Mouse (Mus musculus): ENCODE measurements around the gene Foxp1. TPM values are rescaled to one million over a fixed set of nuclear protein-coding genes. Genes with fewer than 3 reads are reported as not detected.
A peak's percentile ranks its signal among the peaks of the same experiment; 100 is the strongest.

Gene Foxp1
- polyA plus RNA-seq (2014; fragmentation: Nextera tagmentation; extraction: Ambion mirVana) = 81.5 and 91.9 TPM in 2 replicates

- Histone ChIP-seq H3K36me3 (ENCODE audit: control insufficient read depth, insufficient read depth, low read length) (no peaks in the 10 kb centered on the region), H3K9me3 (ENCODE audit: control insufficient read depth, low read length) (no peaks in the 10 kb centered on the region), H3K4me2 (replicated peaks; ENCODE audit: low read depth, low read length) (peak within 1 kb of the TSS; percentile 97), H3K4me3 (ENCODE audit: low read depth, low read length) (peak within 1 kb of the TSS; percentile 82), H3K4me1 (replicated peaks; ENCODE audit: control insufficient read depth, insufficient read depth, low read length) (0 out of 2 replicates have a peak, but pooled peaks cover 3% of the 10 kb centered on the region), H3K9ac (ENCODE audit: low read depth, low read length) (peak within 1 kb of the TSS; percentile 93), H3K27ac (ENCODE audit: low read depth, low read length) (peak within 1 kb of the TSS; percentile 96), H3K27me3 (ENCODE audit: control insufficient read depth, insufficient read depth, low read length) (no peaks in the 10 kb centered on the region)
- ATAC-seq (ENCODE audit: low FRiP score) (peak; percentile 66), DNase-seq (ENCODE audit: low spot score) (peak; percentile 88)
- under 1% methylated on average over 68 of the region's 72 CpGs for WGBS
Measured at GRCm38 (mm10) chr6:99522359-99523108, at the start of gene Foxp1. Gene Foxp1 (minus strand): TSS chr6:99522721.

GRCm38 (mm10) chr6:99572071-99572470, 49.5 kb upstream of the Foxp1 start:
- WGBS = 74% methylated on average over 5 of the region's 5 CpGs

GRCm38 (mm10) chr6:99566921-99567320, 44.4 kb upstream of the Foxp1 start:
- H3K9me3 ChIP-seq (ENCODE audit: control insufficient read depth, low read length) = no peaks in the 10 kb centered on the region
- DNase-seq (ENCODE audit: low spot score) (no peak), ATAC-seq (ENCODE audit: low FRiP score) (no peak)
- H3K27me3 ChIP-seq (ENCODE audit: control insufficient read depth, insufficient read depth, low read length) = no peaks in the 10 kb centered on the region
- H3K4me3 ChIP-seq (ENCODE audit: low read depth, low read length) = no peak overlapping the region
- H3K27ac ChIP-seq (ENCODE audit: low read depth, low read length) = no peak overlapping the region
- 70% methylated on average over 8 of the region's 8 CpGs for WGBS
- H3K36me3 ChIP-seq (ENCODE audit: control insufficient read depth, insufficient read depth, low read length) = no peaks in the 10 kb centered on the region
- no peak overlapping the region for H3K9ac ChIP-seq (ENCODE audit: low read depth, low read length)
- H3K4me2 ChIP-seq (replicated peaks; ENCODE audit: low read depth, low read length) = no peak overlapping the region
- H3K4me1 ChIP-seq (replicated peaks; ENCODE audit: control insufficient read depth, insufficient read depth, low read length) = no peaks in the 10 kb centered on the region

More at GRCm38 (mm10) chr6:99572071-99572470, 49.5 kb upstream of the Foxp1 start:
- no peak overlapping the region for H3K4me3 ChIP-seq (ENCODE audit: low read depth, low read length)
- H3K27me3 ChIP-seq (ENCODE audit: control insufficient read depth, insufficient read depth, low read length) = no peaks in the 10 kb centered on the region
- ATAC-seq (ENCODE audit: low FRiP score) (no peak), DNase-seq (ENCODE audit: low spot score) (no peak)
- no peaks in the 10 kb centered on the region for H3K9me3 ChIP-seq (ENCODE audit: control insufficient read depth, low read length)
- H3K4me2 ChIP-seq (replicated peaks; ENCODE audit: low read depth, low read length) = no peak overlapping the region
- no peak overlapping the region for H3K9ac ChIP-seq (ENCODE audit: low read depth, low read length)
- H3K27ac ChIP-seq (ENCODE audit: low read depth, low read length) = no peak overlapping the region
- H3K4me1 ChIP-seq (replicated peaks; ENCODE audit: control insufficient read depth, insufficient read depth, low read length) = no peaks in the 10 kb centered on the region
- no peaks in the 10 kb centered on the region for H3K36me3 ChIP-seq (ENCODE audit: control insufficient read depth, insufficient read depth, low read length)

- Histone ChIP-seq H3K27me3 (ENCODE audit: control insufficient read depth, insufficient read depth, low read length) (no peaks in the 10 kb centered on the region), H3K4me1 (replicated peaks; ENCODE audit: control insufficient read depth, insufficient read depth, low read length) (no peaks in the 10 kb centered on the region), H3K4me2 (replicated peaks; ENCODE audit: low read depth, low read length) (no peak overlapping the region), H3K27ac (ENCODE audit: low read depth, low read length) (no peak overlapping the region), H3K9me3 (ENCODE audit: control insufficient read depth, low read length) (no peaks in the 10 kb centered on the region), H3K4me3 (ENCODE audit: low read depth, low read length) (no peak overlapping the region), H3K9ac (ENCODE audit: low read depth, low read length) (no peak overlapping the region), H3K36me3 (ENCODE audit: control insufficient read depth, insufficient read depth, low read length) (no peaks in the 10 kb centered on the region)
- DNase-seq (ENCODE audit: low spot score) = no peak
- WGBS = 79% methylated on average over 3 of the region's 3 CpGs
- no peak for ATAC-seq (ENCODE audit: low FRiP score)
Measured at GRCm38 (mm10) chr6:99564766-99565165, 42.2 kb upstream of the Foxp1 start.

- Histone ChIP-seq H3K4me3 (ENCODE audit: low read depth, low read length) (no peak overlapping the region), H3K36me3 (ENCODE audit: control insufficient read depth, insufficient read depth, low read length) (no peaks in the 10 kb centered on the region), H3K9me3 (ENCODE audit: control insufficient read depth, low read length) (no peaks in the 10 kb centered on the region), H3K4me1 (replicated peaks; ENCODE audit: control insufficient read depth, insufficient read depth, low read length) (no peaks in the 10 kb centered on the region), H3K9ac (ENCODE audit: low read depth, low read length) (no peak overlapping the region), H3K27me3 (ENCODE audit: control insufficient read depth, insufficient read depth, low read length) (no peaks in the 10 kb centered on the region), H3K27ac (ENCODE audit: low read depth, low read length) (no peak overlapping the region), H3K4me2 (replicated peaks; ENCODE audit: low read depth, low read length) (no peak overlapping the region)
- WGBS = 90% methylated on average over 5 of the region's 5 CpGs
- ATAC-seq (ENCODE audit: low FRiP score) (no peak), DNase-seq (ENCODE audit: low spot score) (no peak)
Measured at GRCm38 (mm10) chr6:99556950-99557349, 34.4 kb upstream of the Foxp1 start.

GRCm38 (mm10) chr6:99552816-99553215, 30.3 kb upstream of the Foxp1 start:
- Histone ChIP-seq H3K27ac (ENCODE audit: low read depth, low read length) (no peak overlapping the region), H3K4me2 (replicated peaks; ENCODE audit: low read depth, low read length) (no peak overlapping the region), H3K4me3 (ENCODE audit: low read depth, low read length) (no peak overlapping the region), H3K9ac (ENCODE audit: low read depth, low read length) (no peak overlapping the region), H3K27me3 (ENCODE audit: control insufficient read depth, insufficient read depth, low read length) (no peaks in the 10 kb centered on the region), H3K4me1 (replicated peaks; ENCODE audit: control insufficient read depth, insufficient read depth, low read length) (no peaks in the 10 kb centered on the region), H3K9me3 (ENCODE audit: control insufficient read depth, low read length) (no peaks in the 10 kb centered on the region), H3K36me3 (ENCODE audit: control insufficient read depth, insufficient read depth, low read length) (no peaks in the 10 kb centered on the region)
- ATAC-seq (ENCODE audit: low FRiP score) (no peak), DNase-seq (ENCODE audit: low spot score) (no peak)
- WGBS = 78% methylated on average over 1 of the region's 1 CpGs

GRCm38 (mm10) chr6:99546416-99546815, 23.9 kb upstream of the Foxp1 start:
- H3K36me3 ChIP-seq (ENCODE audit: control insufficient read depth, insufficient read depth, low read length) = no peaks in the 10 kb centered on the region
- no peaks in the 10 kb centered on the region for H3K4me1 ChIP-seq (replicated peaks; ENCODE audit: control insufficient read depth, insufficient read depth, low read length)
- H3K27ac ChIP-seq (ENCODE audit: low read depth, low read length) = no peak overlapping the region
- H3K27me3 ChIP-seq (ENCODE audit: control insufficient read depth, insufficient read depth, low read length) = no peaks in the 10 kb centered on the region
- H3K9ac ChIP-seq (ENCODE audit: low read depth, low read length) = no peak overlapping the region
- 96% methylated on average over 2 of the region's 2 CpGs for WGBS
- H3K9me3 ChIP-seq (ENCODE audit: control insufficient read depth, low read length) = no peaks in the 10 kb centered on the region
- H3K4me2 ChIP-seq (replicated peaks; ENCODE audit: low read depth, low read length) = no peak overlapping the region
- no peak for DNase-seq (ENCODE audit: low spot score)
- no peak overlapping the region for H3K4me3 ChIP-seq (ENCODE audit: low read depth, low read length)
- ATAC-seq (ENCODE audit: low FRiP score) = no peak

GRCm38 (mm10) chr6:99545437-99545836, 22.9 kb upstream of the Foxp1 start:
- Histone ChIP-seq H3K4me3 (ENCODE audit: low read depth, low read length) (no peak overlapping the region), H3K9ac (ENCODE audit: low read depth, low read length) (no peak overlapping the region), H3K27me3 (ENCODE audit: control insufficient read depth, insufficient read depth, low read length) (no peaks in the 10 kb centered on the region), H3K9me3 (ENCODE audit: control insufficient read depth, low read length) (no peaks in the 10 kb centered on the region), H3K4me1 (replicated peaks; ENCODE audit: control insufficient read depth, insufficient read depth, low read length) (no peaks in the 10 kb centered on the region), H3K27ac (ENCODE audit: low read depth, low read length) (no peak overlapping the region), H3K36me3 (ENCODE audit: control insufficient read depth, insufficient read depth, low read length) (no peaks in the 10 kb centered on the region), H3K4me2 (replicated peaks; ENCODE audit: low read depth, low read length) (no peak overlapping the region)
- ATAC-seq (ENCODE audit: low FRiP score) (no peak), DNase-seq (ENCODE audit: low spot score) (no peak)
- 77% methylated on average over 6 of the region's 6 CpGs for WGBS

- H3K4me2 ChIP-seq (replicated peaks; ENCODE audit: low read depth, low read length) = no peak overlapping the region
- H3K27me3 ChIP-seq (ENCODE audit: control insufficient read depth, insufficient read depth, low read length) = no peaks in the 10 kb centered on the region
- WGBS = 37% methylated on average over 3 of the region's 3 CpGs
- DNase-seq (ENCODE audit: low spot score) (no peak), ATAC-seq (ENCODE audit: low FRiP score) (no peak)
- no peak overlapping the region for H3K27ac ChIP-seq (ENCODE audit: low read depth, low read length)
- no peak overlapping the region for H3K9ac ChIP-seq (ENCODE audit: low read depth, low read length)
- H3K36me3 ChIP-seq (ENCODE audit: control insufficient read depth, insufficient read depth, low read length) = no peaks in the 10 kb centered on the region
- H3K9me3 ChIP-seq (ENCODE audit: control insufficient read depth, low read length) = no peaks in the 10 kb centered on the region
- no peak overlapping the region for H3K4me3 ChIP-seq (ENCODE audit: low read depth, low read length)
- H3K4me1 ChIP-seq (replicated peaks; ENCODE audit: control insufficient read depth, insufficient read depth, low read length) = no peaks in the 10 kb centered on the region
Measured at GRCm38 (mm10) chr6:99541105-99541504, 18.6 kb upstream of the Foxp1 start.

Measured in hindbrain, embryonic 11.5 days (tissue).